Mouse (Mus musculus): ENCODE data around the gene Ptges.

GRCm38 (mm10) chr2:30845152-30846070, 84.3 kb downstream of the Ptges start:
- TF ChIP-seq POLR2A (IDR thresholded peaks at IDR 0.05; ENCODE audit: control insufficient read depth in 1 of 2, insufficient read depth in 1 of 2, low read depth in 1 of 2, low read length in 2 of 2, poor library complexity in 1 of 2) (no peak), CTCF (IDR thresholded peaks at IDR 0.05 in 2 of 3, conservative IDR thresholded peaks at IDR 0.05 in 1 of 3; ENCODE audit: control insufficient read depth in 1 of 3, insufficient read depth in 1 of 3, low read depth in 2 of 3, low read length in 3 of 3, poor library complexity in 1 of 3, severe bottlenecking in 1 of 3) (no peak), RCOR1 (IDR thresholded peaks at IDR 0.05; ENCODE audit: low read depth, low read length) (no peak), MEF2A (IDR thresholded peaks at IDR 0.05; ENCODE audit: extremely low read depth, insufficient replicate concordance, low read depth, low read length, poor library complexity, severe bottlenecking) (no peak)
